Mouse (Mus musculus): ENCODE measurements around the gene Gm14124. TPM values are rescaled to one million over a fixed set of nuclear protein-coding genes. Genes with fewer than 3 reads are reported as not detected.

The Gm14124 gene
- 1.1 TPM for polyA plus RNA-seq (2014; fragmentation: Illumina TruSeq; extraction: RNeasy Lipid Tissue Mini Kit (QIAGEN cat#74804))

GRCm38 (mm10) chr2:150257291-150257690, at the start of gene Gm14124:
Gm14124 (plus strand) TSS chr2:150257517.

GRCm38 (mm10) chr2:150217600-150218362, 39.5 kb upstream of the Gm14124 start, which contains the start of gene Zfp937:
Zfp937 (plus strand) TSS chr2:150218073.

GRCm38 (mm10) chr2:150255491-150255890, 1.8 kb upstream of the Gm14124 start, which contains the start of gene Gm21994:
Gm21994 (minus strand) TSS chr2:150255591.

Other genes starting within 250 kb of the Gm14124 start
- gene Zfp120, start 120.8 kb upstream of the Gm14124 start, polyA plus RNA-seq (2014; fragmentation: Illumina TruSeq; extraction: RNeasy Lipid Tissue Mini Kit (QIAGEN cat#74804)): 60.2 TPM
- not detected for gene Gm10770, start 77.8 kb upstream of the Gm14124 start, polyA plus RNA-seq (2014; fragmentation: Illumina TruSeq; extraction: RNeasy Lipid Tissue Mini Kit (QIAGEN cat#74804))
- 4.6 TPM for gene Gm14139, start 75.8 kb upstream of the Gm14124 start, polyA plus RNA-seq (2014; fragmentation: Illumina TruSeq; extraction: RNeasy Lipid Tissue Mini Kit (QIAGEN cat#74804))
- gene Zfp937, start 39.4 kb upstream of the Gm14124 start, polyA plus RNA-seq (2014; fragmentation: Illumina TruSeq; extraction: RNeasy Lipid Tissue Mini Kit (QIAGEN cat#74804)): 43.4 TPM
- 48.5 TPM for gene Gm21994, start 1.9 kb upstream of the Gm14124 start, polyA plus RNA-seq (2014; fragmentation: Illumina TruSeq; extraction: RNeasy Lipid Tissue Mini Kit (QIAGEN cat#74804))
- 4.6 TPM for gene Gm10130, start 66.2 kb downstream of the Gm14124 start, polyA plus RNA-seq (2014; fragmentation: Illumina TruSeq; extraction: RNeasy Lipid Tissue Mini Kit (QIAGEN cat#74804))
- gene 3300002I08Rik, start 105.2 kb downstream of the Gm14124 start, polyA plus RNA-seq (2014; fragmentation: Illumina TruSeq; extraction: RNeasy Lipid Tissue Mini Kit (QIAGEN cat#74804)): 20.9 TPM
- gene Zfp442, start 194.0 kb downstream of the Gm14124 start, polyA plus RNA-seq (2014; fragmentation: Illumina TruSeq; extraction: RNeasy Lipid Tissue Mini Kit (QIAGEN cat#74804)): 44.0 TPM
- gene Zfp345, start 227.6 kb downstream of the Gm14124 start, polyA plus RNA-seq (2014; fragmentation: Illumina TruSeq; extraction: RNeasy Lipid Tissue Mini Kit (QIAGEN cat#74804)): 10.7 TPM